Mouse (Mus musculus): ENCODE data around the gene A930017K11Rik. TPM values are rescaled to one million over a fixed set of nuclear protein-coding genes. Genes with fewer than 3 reads are reported as not detected.

The A930017K11Rik gene
- polyA plus RNA-seq, 1 experiment from 2014 or later, result not detected

- Histone ChIP-seq H3K27me3 (replicated peaks; ENCODE audit: control insufficient read depth, insufficient read depth, low read length) (no peaks in the 10 kb centered on the region), H3K9ac (ENCODE audit: low read depth, low read length) (0 out of 2 replicates have a peak overlapping the region, but pooled peaks have one; percentile 8), H3K4me2 (ENCODE audit: low read depth, low read length) (0 out of 2 replicates have a peak overlapping the region, but pooled peaks have one; percentile 5), H3K4me3 (ENCODE audit: low read depth, low read length) (no peak overlapping the region), H3K36me3 (ENCODE audit: control insufficient read depth, insufficient read depth, low read length) (peaks cover 20% of the 10 kb centered on the region; the same call in 1 of the 2 replicates), H3K27ac (replicated peaks; ENCODE audit: low read depth, low read length) (no peak overlapping the region), H3K4me1 (ENCODE audit: control insufficient read depth, insufficient read depth, low read length) (peaks cover 7% of the 10 kb centered on the region), H3K9me3 (ENCODE audit: control insufficient read depth, low read length) (no peaks in the 10 kb centered on the region)
- ATAC-seq (ENCODE audit: low read depth) (no peak), DNase-seq (ENCODE audit: low spot score) (no peak)
- WGBS, result 86% methylated on average over 14 of the region's 14 CpGs
Observed at GRCm38 (mm10) chr17:25913186-25913876, 39.0 kb downstream of the A930017K11Rik start.

GRCm38 (mm10) chr17:25911816-25912215 is 40.5 kb downstream of the A930017K11Rik start:
- Histone ChIP-seq H3K4me3 (ENCODE audit: low read depth, low read length) (no peak overlapping the region), H3K4me1 (ENCODE audit: control insufficient read depth, insufficient read depth, low read length) (no peaks in the 10 kb centered on the region), H3K9ac (ENCODE audit: low read depth, low read length) (no peak overlapping the region), H3K9me3 (ENCODE audit: control insufficient read depth, low read length) (no peaks in the 10 kb centered on the region), H3K4me2 (ENCODE audit: low read depth, low read length) (no peak overlapping the region), H3K27me3 (replicated peaks; ENCODE audit: control insufficient read depth, insufficient read depth, low read length) (no peaks in the 10 kb centered on the region), H3K36me3 (ENCODE audit: control insufficient read depth, insufficient read depth, low read length) (peaks cover 14% of the 10 kb centered on the region; the same call in 1 of the 2 replicates), H3K27ac (replicated peaks; ENCODE audit: low read depth, low read length) (no peak overlapping the region)
- 98% methylated on average over 4 of the region's 4 CpGs for WGBS
- no peak for ATAC-seq (ENCODE audit: low read depth)
- DNase-seq (ENCODE audit: low spot score), result no peak

GRCm38 (mm10) chr17:25907640-25908039 is 44.7 kb downstream of the A930017K11Rik start:
- H3K27me3 ChIP-seq (replicated peaks; ENCODE audit: control insufficient read depth, insufficient read depth, low read length), result no peaks in the 10 kb centered on the region
- no peaks in the 10 kb centered on the region for H3K9me3 ChIP-seq (ENCODE audit: control insufficient read depth, low read length)
- no peak overlapping the region for H3K27ac ChIP-seq (replicated peaks; ENCODE audit: low read depth, low read length)
- H3K9ac ChIP-seq (ENCODE audit: low read depth, low read length), result no peak overlapping the region
- ATAC-seq (ENCODE audit: low read depth), result no peak
- H3K4me1 ChIP-seq (ENCODE audit: control insufficient read depth, insufficient read depth, low read length), result no peaks in the 10 kb centered on the region
- no peak for DNase-seq (ENCODE audit: low spot score)
- no peak overlapping the region for H3K4me3 ChIP-seq (ENCODE audit: low read depth, low read length)
- 0 out of 2 replicates have a peak, but pooled peaks cover 6% of the 10 kb centered on the region for H3K36me3 ChIP-seq (ENCODE audit: control insufficient read depth, insufficient read depth, low read length)
- H3K4me2 ChIP-seq (ENCODE audit: low read depth, low read length), result no peak overlapping the region
- WGBS, result 89% methylated on average over 2 of the region's 2 CpGs

GRCm38 (mm10) chr17:25903061-25903460 is 49.3 kb downstream of the A930017K11Rik start:
- H3K9me3 ChIP-seq (ENCODE audit: control insufficient read depth, low read length), result no peaks in the 10 kb centered on the region
- WGBS, result 86% methylated on average over 3 of the region's 3 CpGs
- H3K4me2 ChIP-seq (ENCODE audit: low read depth, low read length), result no peak overlapping the region
- H3K9ac ChIP-seq (ENCODE audit: low read depth, low read length), result no peak overlapping the region
- no peak for ATAC-seq (ENCODE audit: low read depth)
- H3K27me3 ChIP-seq (replicated peaks; ENCODE audit: control insufficient read depth, insufficient read depth, low read length), result no peaks in the 10 kb centered on the region
- H3K27ac ChIP-seq (replicated peaks; ENCODE audit: low read depth, low read length), result no peak overlapping the region
- no peaks in the 10 kb centered on the region for H3K4me1 ChIP-seq (ENCODE audit: control insufficient read depth, insufficient read depth, low read length)
- DNase-seq (ENCODE audit: low spot score), result no peak
- H3K36me3 ChIP-seq (ENCODE audit: control insufficient read depth, insufficient read depth, low read length), result peaks cover 7% of the 10 kb centered on the region; the same call in 1 of the 2 replicates
- H3K4me3 ChIP-seq (ENCODE audit: low read depth, low read length), result no peak overlapping the region

DNA sequence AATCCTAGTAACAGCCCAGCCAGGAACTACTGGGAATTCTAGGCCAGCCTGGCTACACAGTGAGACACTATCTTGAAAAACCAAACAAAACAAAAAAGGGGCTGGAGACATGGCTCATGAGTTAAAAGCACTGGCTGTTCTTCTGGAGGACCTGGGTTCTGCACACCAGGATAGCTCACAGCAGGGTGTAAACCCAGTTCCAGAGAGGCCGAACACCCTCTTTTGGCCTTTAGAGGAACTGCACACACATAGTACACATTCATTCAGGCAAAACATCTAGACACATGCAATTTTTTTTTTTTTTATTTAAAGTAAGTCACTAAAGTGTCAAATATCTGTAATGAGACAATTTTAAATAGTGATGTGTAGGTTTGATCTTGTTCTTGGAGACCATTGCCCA is 52.2 kb downstream of the A930017K11Rik start:
- H3K9me3 ChIP-seq (ENCODE audit: control insufficient read depth, low read length), result no peaks in the 10 kb centered on the region
- WGBS, result 88% methylated on average over 1 of the region's 1 CpGs
- no peaks in the 10 kb centered on the region for H3K27me3 ChIP-seq (replicated peaks; ENCODE audit: control insufficient read depth, insufficient read depth, low read length)
- H3K4me3 ChIP-seq (ENCODE audit: low read depth, low read length), result no peak overlapping the region
- H3K4me1 ChIP-seq (ENCODE audit: control insufficient read depth, insufficient read depth, low read length), result no peaks in the 10 kb centered on the region
- H3K36me3 ChIP-seq (ENCODE audit: control insufficient read depth, insufficient read depth, low read length), result peaks cover 7% of the 10 kb centered on the region; the same call in 1 of the 2 replicates
- no peak overlapping the region for H3K4me2 ChIP-seq (ENCODE audit: low read depth, low read length)
- ATAC-seq (ENCODE audit: low read depth) (no peak), DNase-seq (ENCODE audit: low spot score) (no peak)
- no peak overlapping the region for H3K27ac ChIP-seq (replicated peaks; ENCODE audit: low read depth, low read length)
- H3K9ac ChIP-seq (ENCODE audit: low read depth, low read length), result no peak overlapping the region

Other genes with a start within 250 kb of the A930017K11Rik start
- gene Gng13, start 235.4 kb downstream of the A930017K11Rik start, polyA plus RNA-seq (2014; fragmentation: Nextera tagmentation; extraction: Ambion mirVana), result 14.6 and 28.5 TPM in 2 replicates
- 12.9 and 15.7 TPM in 2 replicates for gene Chtf18, start 225.1 kb downstream of the A930017K11Rik start, polyA plus RNA-seq (2014; fragmentation: Nextera tagmentation; extraction: Ambion mirVana)
- 19.5 and 23.1 TPM in 2 replicates for gene Rpusd1, start 224.9 kb downstream of the A930017K11Rik start, polyA plus RNA-seq (2014; fragmentation: Nextera tagmentation; extraction: Ambion mirVana)
- 2.0 TPM in 2 replicates for gene Mslnl, start 216.5 kb downstream of the A930017K11Rik start, polyA plus RNA-seq (2014; fragmentation: Nextera tagmentation; extraction: Ambion mirVana)
- 1.7 and 9.4 TPM in 2 replicates for gene Msln, start 198.2 kb downstream of the A930017K11Rik start, polyA plus RNA-seq (2014; fragmentation: Nextera tagmentation; extraction: Ambion mirVana)
- gene Narfl, start 178.8 kb downstream of the A930017K11Rik start, polyA plus RNA-seq (2014; fragmentation: Nextera tagmentation; extraction: Ambion mirVana), result 26.9 and 27.2 TPM in 2 replicates
- 42.1 and 66.5 TPM in 2 replicates for gene Haghl, start 166.9 kb downstream of the A930017K11Rik start, polyA plus RNA-seq (2014; fragmentation: Nextera tagmentation; extraction: Ambion mirVana)
- gene Ccdc78, start 166.0 kb downstream of the A930017K11Rik start, polyA plus RNA-seq (2014; fragmentation: Nextera tagmentation; extraction: Ambion mirVana), result 0.09 and 0.65 TPM in 2 replicates
- gene Fam173a, start 159.7 kb downstream of the A930017K11Rik start, polyA plus RNA-seq (2014; fragmentation: Nextera tagmentation; extraction: Ambion mirVana), result 66.1 and 75.2 TPM in 2 replicates
- gene AC134908.4, start 156.9 kb downstream of the A930017K11Rik start, polyA plus RNA-seq (2014; fragmentation: Nextera tagmentation; extraction: Ambion mirVana), result 0.92 TPM in 1 of 2 replicates, not detected in the other
- 10.3 and 11.1 TPM in 2 replicates for gene Metrn, start 155.4 kb downstream of the A930017K11Rik start, polyA plus RNA-seq (2014; fragmentation: Nextera tagmentation; extraction: Ambion mirVana)
- gene Fbxl16, start 143.5 kb downstream of the A930017K11Rik start, polyA plus RNA-seq (2014; fragmentation: Nextera tagmentation; extraction: Ambion mirVana), result 3.4 and 3.5 TPM in 2 replicates
- gene Wdr24, start 128.9 kb downstream of the A930017K11Rik start, polyA plus RNA-seq (2014; fragmentation: Nextera tagmentation; extraction: Ambion mirVana), result 22.9 and 25.5 TPM in 2 replicates
- 35.2 and 36.2 TPM in 2 replicates for gene Jmjd8, start 123.7 kb downstream of the A930017K11Rik start, polyA plus RNA-seq (2014; fragmentation: Nextera tagmentation; extraction: Ambion mirVana)
- 314 and 351 TPM in 2 replicates for gene Stub1, start 119.2 kb downstream of the A930017K11Rik start, polyA plus RNA-seq (2014; fragmentation: Nextera tagmentation; extraction: Ambion mirVana)
- 2.8 and 3.3 TPM in 2 replicates for gene Rhbdl1, start 115.3 kb downstream of the A930017K11Rik start, polyA plus RNA-seq (2014; fragmentation: Nextera tagmentation; extraction: Ambion mirVana)
- gene Gm20683, start 110.8 kb downstream of the A930017K11Rik start, polyA plus RNA-seq (2014; fragmentation: Nextera tagmentation; extraction: Ambion mirVana), result 1.4 and 1.6 TPM in 2 replicates
- gene Rhot2, start 107.7 kb downstream of the A930017K11Rik start, polyA plus RNA-seq (2014; fragmentation: Nextera tagmentation; extraction: Ambion mirVana), result 12.0 and 13.0 TPM in 2 replicates
- gene Wdr90, start 91.1 kb downstream of the A930017K11Rik start, polyA plus RNA-seq (2014; fragmentation: Nextera tagmentation; extraction: Ambion mirVana), result 17.6 and 19.8 TPM in 2 replicates
- gene Mcrip2, start 83.8 kb downstream of the A930017K11Rik start, polyA plus RNA-seq (2014; fragmentation: Nextera tagmentation; extraction: Ambion mirVana), result 25.7 and 36.7 TPM in 2 replicates
- gene Mettl26, start 77.5 kb downstream of the A930017K11Rik start, polyA plus RNA-seq (2014; fragmentation: Nextera tagmentation; extraction: Ambion mirVana), result 40.6 and 44.1 TPM in 2 replicates
- gene Wfikkn1, start 71.7 kb downstream of the A930017K11Rik start, polyA plus RNA-seq (2014; fragmentation: Nextera tagmentation; extraction: Ambion mirVana), result 0.42 and 0.48 TPM in 2 replicates
- 17.1 and 19.7 TPM in 2 replicates for gene Rab40c, start 32.8 kb downstream of the A930017K11Rik start, polyA plus RNA-seq (2014; fragmentation: Nextera tagmentation; extraction: Ambion mirVana)
- gene Pigq, start 7.6 kb downstream of the A930017K11Rik start, polyA plus RNA-seq (2014; fragmentation: Nextera tagmentation; extraction: Ambion mirVana), result 51.8 and 52.2 TPM in 2 replicates
- 0.99 TPM in 1 of 2 replicates, not detected in the other for gene Nhlrc4, start 7.6 kb downstream of the A930017K11Rik start, polyA plus RNA-seq (2014; fragmentation: Nextera tagmentation; extraction: Ambion mirVana)
- 25.2 and 25.8 TPM in 2 replicates for gene Capn15, start 33.2 kb upstream of the A930017K11Rik start, polyA plus RNA-seq (2014; fragmentation: Nextera tagmentation; extraction: Ambion mirVana)
- 15.8 and 17.7 TPM in 2 replicates for gene Rab11fip3, start 117.0 kb upstream of the A930017K11Rik start, polyA plus RNA-seq (2014; fragmentation: Nextera tagmentation; extraction: Ambion mirVana)
- gene Decr2, start 137.8 kb upstream of the A930017K11Rik start, polyA plus RNA-seq (2014; fragmentation: Nextera tagmentation; extraction: Ambion mirVana), result 15.7 and 18.5 TPM in 2 replicates
- gene Nme4, start 143.0 kb upstream of the A930017K11Rik start, polyA plus RNA-seq (2014; fragmentation: Nextera tagmentation; extraction: Ambion mirVana), result 77.2 and 92.4 TPM in 2 replicates
- 2.1 and 3.0 TPM in 2 replicates for gene Tmem8, start 160.7 kb upstream of the A930017K11Rik start, polyA plus RNA-seq (2014; fragmentation: Nextera tagmentation; extraction: Ambion mirVana)
- 177 and 183 TPM in 2 replicates for gene Mrpl28, start 170.9 kb upstream of the A930017K11Rik start, polyA plus RNA-seq (2014; fragmentation: Nextera tagmentation; extraction: Ambion mirVana)
- gene Axin1, start 186.1 kb upstream of the A930017K11Rik start, polyA plus RNA-seq (2014; fragmentation: Nextera tagmentation; extraction: Ambion mirVana), result 10.7 and 12.9 TPM in 2 replicates
- 0.43 and 0.85 TPM in 2 replicates for gene Pdia2, start 246.5 kb upstream of the A930017K11Rik start, polyA plus RNA-seq (2014; fragmentation: Nextera tagmentation; extraction: Ambion mirVana)